Mouse (Mus musculus) heart, embryonic 12.5 days (tissue): ENCODE results near the gene Map3k14. TPM values are rescaled to one million over a fixed set of nuclear protein-coding genes. Genes with fewer than 3 reads are reported as not detected.
A peak's percentile ranks its signal among the peaks of the same experiment; 100 is the strongest.

Experiments
- ATAC-seq: fragments of 200-750 bp; cut with Nextera tagmentation; 2 replicates; pipeline ENCODE4 v1.8.0; 2017; ENCODE audit warnings: moderate TSS enrichment, moderate library complexity; ENCODE audit not compliant: insufficient number of reproducible peaks, low FRiP score
- H3K27ac ChIP-seq: fragments of 300-500 bp; sonication (generic); 2 replicates; pipeline ENCODE4 v1.5.1; 2016; ENCODE audit warnings: mild to moderate bottlenecking, moderate library complexity; ENCODE audit not compliant: poor library complexity, severe bottlenecking
- H3K27me3 ChIP-seq: fragments of 300-500 bp; sonication (generic); replicated peaks from 2 replicates; pipeline ENCODE4 v1.6.1; 2016; ENCODE audit warnings: mild to moderate bottlenecking, moderate library complexity
- H3K36me3 ChIP-seq: fragments of 300-500 bp; sonication (generic); 2 replicates; pipeline ENCODE4 v1.6.1; 2016; ENCODE audit warnings: mild to moderate bottlenecking, moderate library complexity
- H3K4me1 ChIP-seq: fragments of 300-500 bp; sonication (generic); replicated peaks from 2 replicates; pipeline ENCODE4 v1.6.1; 2016; ENCODE audit warnings: mild to moderate bottlenecking
- H3K4me2 ChIP-seq: fragments of 300-500 bp; sonication (generic); 2 replicates; pipeline ENCODE4 v1.6.1; 2016; ENCODE audit warnings: mild to moderate bottlenecking, moderate library complexity
- H3K4me3 ChIP-seq: fragments of 300-500 bp; sonication (generic); 2 replicates; pipeline ENCODE4 v1.5.1; 2016; ENCODE audit warnings: mild to moderate bottlenecking
- H3K9ac ChIP-seq: fragments of 300-500 bp; sonication (generic); 2 replicates; pipeline ENCODE4 v1.6.1; 2016; ENCODE audit warnings: mild to moderate bottlenecking, moderate library complexity
- H3K9me3 ChIP-seq: fragments of 300-500 bp; sonication (generic); replicated peaks from 2 replicates; pipeline ENCODE4 v1.6.1; 2016; ENCODE audit warnings: mild to moderate bottlenecking, moderate library complexity
- WGBS: fragments of 180-500 bp; shearing (Covaris S2); methylation state at CpG from one replicate; pipeline ENCODE4 v1.1.7; 2016; 5-methylcytosine and 5-hydroxymethylcytosine counted together
- polyA plus RNA-seq: library from polyadenylated mRNA; unstranded; fragments of >200 nt; fragmentation: Nextera tagmentation; extraction: Ambion mirVana; gene quantifications from 2 replicates; pipeline ENCODE4 v1.2.1, GENCODE M21; 2016

Gene Map3k14
- polyA plus RNA-seq, 1 experiment from 2014 or later: 2.0 TPM

- Histone ChIP-seq H3K27ac (no peak overlapping the region), H3K27me3 (peaks cover 67% of the 10 kb centered on the region), H3K4me1 (peaks cover 22% of the 10 kb centered on the region), H3K36me3 (no peaks in the 10 kb centered on the region), H3K9ac (no peak overlapping the region), H3K4me2 (peak overlapping the region; percentile 95), H3K4me3 (peak overlapping the region; percentile 63), H3K9me3 (no peaks in the 10 kb centered on the region; the same call in 1 of the 2 replicates)
- no peak for ATAC-seq
- 49% methylated on average over 3 of the region's 3 CpGs for WGBS
Observed at GRCm38 (mm10) chr11:103170111-103170493, 97.2 kb downstream of the Map3k14 start.

Other genes with a start within 250 kb of the Map3k14 start
- 46.9 and 50.4 TPM in 2 replicates for gene Nmt1, start 239.3 kb downstream of the Map3k14 start, polyA plus RNA-seq
- 94.1 and 95.2 TPM in 2 replicates for gene Dcakd, start 239.1 kb downstream of the Map3k14 start, polyA plus RNA-seq
- gene Plcd3, start 165.8 kb downstream of the Map3k14 start, polyA plus RNA-seq: 5.8 and 6.6 TPM in 2 replicates
- gene Acbd4, start 165.8 kb downstream of the Map3k14 start, polyA plus RNA-seq: 13.5 and 13.8 TPM in 2 replicates
- 2.8 and 3.0 TPM in 2 replicates for gene Hexim1, start 151.2 kb downstream of the Map3k14 start, polyA plus RNA-seq
- 7.8 and 8.4 TPM in 2 replicates for gene Hexim2, start 135.0 kb downstream of the Map3k14 start, polyA plus RNA-seq
- 1.1 and 1.7 TPM in 2 replicates for gene Fmnl1, start 96.4 kb downstream of the Map3k14 start, polyA plus RNA-seq
- 0.17 TPM in 1 of 2 replicates, not detected in the other for gene 1700023F06Rik, start 58.9 kb downstream of the Map3k14 start, polyA plus RNA-seq
- gene Spata32, start 49.0 kb downstream of the Map3k14 start, polyA plus RNA-seq: not detected in 2 replicates
- gene Arhgap27, start 96.2 kb upstream of the Map3k14 start, polyA plus RNA-seq: 6.7 and 8.9 TPM in 2 replicates
- gene Plekhm1, start 145.2 kb upstream of the Map3k14 start, polyA plus RNA-seq: 7.4 and 7.5 TPM in 2 replicates
- gene Lrrc37a, start 237.1 kb upstream of the Map3k14 start, polyA plus RNA-seq: not detected in 2 replicates